Mouse (Mus musculus): ENCODE data around the gene Map3k4.
"Not testable (repeated sequence)": the region's sequence is repeated elsewhere in the genome, so short reads cannot be mapped to it uniquely, and the experiment has no call there.

Gene Map3k4

GRCm38 (mm10) chr17:12307251-12308135 lies 11.1 kb downstream of the Map3k4 start:
- DNase-seq (ENCODE audit: low spot score) = no peak

- no peak for DNase-seq (ENCODE audit: low spot score)
These were observed 13.9 kb downstream of the Map3k4 start for GRCm38 (mm10) chr17:12304658-12305057.

GRCm38 (mm10) chr17:12300896-12301706 lies 17.5 kb downstream of the Map3k4 start:
- peak; percentile 36 for DNase-seq (ENCODE audit: low spot score)

GRCm38 (mm10) chr17:12300127-12300675 lies 18.4 kb downstream of the Map3k4 start:
- no peak for DNase-seq (ENCODE audit: low spot score)

- no peak for DNase-seq (ENCODE audit: low spot score)
These were observed 19.2 kb downstream of the Map3k4 start for GRCm38 (mm10) chr17:12299371-12299770.

- no peak for DNase-seq (ENCODE audit: low spot score)
These were observed 20.6 kb downstream of the Map3k4 start for GRCm38 (mm10) chr17:12297978-12298377.

- no peak for DNase-seq (ENCODE audit: low spot score)
These were observed 21.3 kb downstream of the Map3k4 start for GRCm38 (mm10) chr17:12297292-12297691.

- not testable (repeated sequence) for DNase-seq (ENCODE audit: low spot score)
These were observed 22.7 kb downstream of the Map3k4 start for GRCm38 (mm10) chr17:12295926-12296325.

- no peak for DNase-seq (ENCODE audit: low spot score)
These were observed 24.2 kb downstream of the Map3k4 start for GRCm38 (mm10) chr17:12294424-12294823.

GRCm38 (mm10) chr17:12293571-12293970 lies 25.0 kb downstream of the Map3k4 start:
- no peak for DNase-seq (ENCODE audit: low spot score)

GRCm38 (mm10) chr17:12292877-12293276 lies 25.7 kb downstream of the Map3k4 start:
- DNase-seq (ENCODE audit: low spot score) = no peak

GRCm38 (mm10) chr17:12292356-12292755 lies 26.2 kb downstream of the Map3k4 start:
- DNase-seq (ENCODE audit: low spot score) = no peak

- DNase-seq (ENCODE audit: low spot score) = no peak
These were observed 27.4 kb downstream of the Map3k4 start for GRCm38 (mm10) chr17:12291151-12291550.

- DNase-seq (ENCODE audit: low spot score) = peak; percentile 70
These were observed 27.9 kb downstream of the Map3k4 start for GRCm38 (mm10) chr17:12290735-12291134.

- not testable (repeated sequence) for DNase-seq (ENCODE audit: low spot score)
These were observed 28.8 kb downstream of the Map3k4 start for GRCm38 (mm10) chr17:12289836-12290235.

- no peak for DNase-seq (ENCODE audit: low spot score)
These were observed 29.7 kb downstream of the Map3k4 start for GRCm38 (mm10) chr17:12288871-12289270.

- no peak for DNase-seq (ENCODE audit: low spot score)
These were observed 38.8 kb downstream of the Map3k4 start for GRCm38 (mm10) chr17:12279810-12280209.

GRCm38 (mm10) chr17:12278073-12278472 lies 40.5 kb downstream of the Map3k4 start:
- DNase-seq (ENCODE audit: low spot score) = no peak

GRCm38 (mm10) chr17:12277297-12277696 lies 41.3 kb downstream of the Map3k4 start:
- no peak for DNase-seq (ENCODE audit: low spot score)

- DNase-seq (ENCODE audit: low spot score) = no peak
These were observed 41.9 kb downstream of the Map3k4 start for GRCm38 (mm10) chr17:12276496-12277200.

GRCm38 (mm10) chr17:12275756-12276155 lies 42.8 kb downstream of the Map3k4 start:
- no peak for DNase-seq (ENCODE audit: low spot score)

GRCm38 (mm10) chr17:12273032-12273431 lies 45.6 kb downstream of the Map3k4 start:
- DNase-seq (ENCODE audit: low spot score) = no peak

All from embryo, embryonic 10.5 days (tissue).